Mouse (Mus musculus) adrenal gland, adult 18-20 months (tissue): ENCODE data around the gene Tmem203. TPM values are rescaled to one million over a fixed set of nuclear protein-coding genes. Genes with fewer than 3 reads are reported as not detected.
A peak's percentile ranks its signal among the peaks of the same experiment; 100 is the strongest.

Source experiments
- DNase-seq, 2 experiments: peaks; one replicate each; pipeline ENCODE4 v3.0.0; 2021 to 2022; ENCODE audit warnings: low spot score in 2 of 2
- total RNA-seq, 2 experiments: library from RNA; stranded (reverse); gene quantifications; 1 replicate in 1 of 2; 2 replicates in 1 of 2; pipeline ENCODE4 v1.2.3; 2021

The Tmem203 gene
- total RNA-seq, 2 experiments from 2014 or later: 19.5 to 24.4 TPM

GRCm38 (mm10) chr2:25262795-25263622 is 7.8 kb downstream of the Tmem203 start:
- peak; percentile 31 to 43 for DNase-seq

DNA sequence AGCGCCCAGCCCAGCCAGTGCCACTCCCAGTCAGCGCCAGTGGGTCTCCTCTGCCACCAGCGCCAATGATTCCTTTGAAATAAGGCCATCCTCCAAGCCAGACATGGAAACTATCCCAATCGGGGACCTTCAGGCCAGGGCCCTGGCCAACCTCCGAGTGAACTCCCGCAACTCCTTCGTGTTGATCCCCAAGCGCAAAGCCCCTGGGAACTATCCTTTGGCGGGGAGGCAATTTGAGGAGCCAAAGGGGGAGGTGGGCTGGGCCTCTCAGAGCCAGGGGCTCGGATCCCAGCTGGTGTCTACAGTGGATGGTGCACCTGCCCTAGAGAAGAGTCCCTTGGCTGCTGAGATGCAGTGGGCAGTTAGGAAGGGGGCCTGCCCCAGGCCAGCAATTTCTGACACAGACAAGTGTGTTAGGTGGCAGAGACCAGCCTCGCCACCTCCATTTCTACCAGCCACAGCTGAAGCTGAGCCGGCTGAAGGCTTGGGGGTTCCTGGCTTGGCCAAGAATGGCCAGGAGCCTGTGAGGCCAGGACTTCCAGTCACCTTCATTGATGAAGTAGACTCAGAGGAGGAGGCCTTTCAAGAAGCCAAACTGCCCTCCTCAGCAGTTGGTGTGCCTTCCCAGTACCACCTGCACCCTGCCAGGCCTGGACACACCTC is 8.5 kb downstream of the Tmem203 start:
- no peak for DNase-seq

DNA sequence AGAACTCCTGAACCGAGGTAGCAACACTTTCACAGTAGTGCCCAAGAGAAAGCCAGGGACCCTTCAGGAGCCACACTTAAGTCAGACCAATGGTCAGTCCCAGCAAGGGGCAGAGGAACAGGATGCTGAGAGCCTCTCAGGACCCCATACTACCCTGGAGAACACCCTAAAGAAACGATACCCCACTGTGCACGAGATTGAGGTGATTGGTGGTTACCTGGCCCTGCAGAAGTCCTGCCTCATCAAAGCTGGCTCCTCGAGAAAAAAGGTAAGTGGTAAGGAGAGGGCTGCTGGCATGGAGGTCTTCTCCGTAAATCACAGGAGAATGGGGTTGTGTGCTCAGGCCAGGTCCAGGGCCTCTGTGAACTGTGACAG is 9.0 kb downstream of the Tmem203 start:
- DNase-seq: no peak

- DNase-seq: no peak
Observed at GRCm38 (mm10) chr2:25264851-25265250, 9.6 kb downstream of the Tmem203 start.

GRCm38 (mm10) chr2:25265897-25266656 is 10.8 kb downstream of the Tmem203 start:
- DNase-seq: no peak

- no peak for DNase-seq
Observed at GRCm38 (mm10) chr2:25266720-25267119, 11.5 kb downstream of the Tmem203 start.

DNA sequence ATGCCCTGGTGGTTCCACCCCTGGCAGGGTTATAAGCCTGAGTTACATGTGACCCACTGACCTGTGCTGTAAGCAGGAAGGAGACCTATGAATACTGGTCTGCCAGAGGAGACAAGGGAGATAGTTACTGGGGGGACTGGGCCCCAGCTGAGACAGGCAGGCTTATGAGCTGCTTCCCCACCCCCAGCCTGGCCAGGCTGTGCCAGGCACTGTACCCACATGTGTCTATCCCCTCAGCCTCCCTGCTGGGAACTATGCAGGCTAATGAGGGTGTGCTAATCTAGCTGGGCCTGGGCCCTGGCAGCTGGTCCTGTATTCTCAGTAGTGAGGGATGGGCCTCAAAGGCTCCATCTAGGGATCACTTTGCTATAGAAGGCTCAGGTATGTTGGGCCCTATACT is 12.0 kb downstream of the Tmem203 start:
- no peak for DNase-seq

DNA sequence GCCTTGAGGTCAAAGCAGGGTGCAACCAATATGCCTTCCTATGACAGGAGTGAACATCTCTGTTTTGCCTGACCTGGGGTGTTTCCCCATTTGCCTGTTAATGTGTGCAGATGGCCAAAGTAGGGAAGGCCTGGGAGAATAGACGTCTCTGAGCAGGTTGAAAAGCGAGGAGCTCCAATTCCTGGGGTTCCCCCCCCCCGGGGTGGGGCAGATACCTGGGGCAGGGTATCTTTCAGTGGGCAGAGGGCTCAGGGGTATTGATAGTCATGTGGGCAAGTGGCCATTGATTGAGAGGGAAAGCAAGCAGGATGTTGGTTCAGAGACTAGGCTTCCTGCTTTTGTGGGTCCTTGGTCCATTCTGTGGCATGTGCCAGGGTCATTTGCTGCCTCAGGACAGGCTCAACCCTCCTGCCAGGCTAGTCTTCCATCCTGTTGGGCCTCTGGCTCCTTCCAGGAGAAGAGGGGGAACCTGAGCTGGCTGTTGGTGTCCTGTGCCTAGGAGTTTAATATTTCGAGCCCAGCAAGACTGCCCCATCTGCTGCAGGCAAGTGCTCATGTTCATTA is 12.6 kb downstream of the Tmem203 start:
- no peak for DNase-seq

- peak; percentile 99 for DNase-seq
Observed at GRCm38 (mm10) chr2:25271827-25272511, 16.7 kb downstream of the Tmem203 start, which contains the start of the genes Ssna1 and Anapc2. Ssna1 (minus strand) TSS chr2:25272438. Anapc2 (plus strand) TSS chr2:25272478.

DNA sequence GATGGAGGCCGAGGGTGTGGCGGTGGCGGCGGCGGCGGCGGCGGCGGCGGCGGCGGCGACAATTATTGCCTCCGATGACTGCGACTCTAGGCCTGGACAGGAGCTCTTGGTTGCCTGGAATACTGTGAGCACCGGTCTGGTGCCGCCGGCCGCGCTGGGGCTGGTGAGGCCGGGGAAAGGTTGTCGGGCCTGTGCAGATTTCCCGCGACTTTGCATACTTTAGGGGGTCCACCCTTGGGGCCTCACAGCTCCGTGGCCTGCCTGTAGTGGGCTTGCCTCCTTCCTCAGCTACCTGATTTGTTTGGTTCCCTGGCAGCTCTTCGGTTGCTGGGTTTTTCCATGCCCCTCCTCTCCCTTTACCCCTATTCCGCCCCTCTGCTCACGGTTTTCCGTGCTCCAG is 17.3 kb downstream of the Tmem203 start:
- DNase-seq: no peak

DNA sequence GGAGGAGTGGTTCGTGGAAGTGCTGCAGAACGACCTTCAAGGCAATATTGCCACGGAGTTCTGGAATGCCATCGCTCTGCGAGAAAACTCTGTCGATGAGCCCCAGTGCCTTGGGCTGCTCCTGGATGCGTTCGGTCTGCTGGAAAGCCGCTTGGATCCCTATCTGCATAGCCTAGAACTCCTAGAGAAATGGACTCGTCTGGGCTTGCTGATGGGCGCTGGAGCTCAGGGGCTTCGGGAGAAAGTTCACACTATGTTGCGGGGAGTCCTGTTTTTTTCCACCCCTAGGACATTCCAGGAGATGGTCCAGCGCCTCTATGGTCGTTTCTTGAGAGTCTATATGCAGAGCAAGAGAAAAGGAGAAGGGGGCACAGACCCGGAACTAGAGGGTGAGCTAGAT is 17.8 kb downstream of the Tmem203 start:
- no peak for DNase-seq

GRCm38 (mm10) chr2:25278928-25279882 is 24.0 kb downstream of the Tmem203 start:
- DNase-seq: peak; percentile 72 to 76

- no peak for DNase-seq
Observed at GRCm38 (mm10) chr2:25285551-25285950, 30.3 kb downstream of the Tmem203 start.

DNA sequence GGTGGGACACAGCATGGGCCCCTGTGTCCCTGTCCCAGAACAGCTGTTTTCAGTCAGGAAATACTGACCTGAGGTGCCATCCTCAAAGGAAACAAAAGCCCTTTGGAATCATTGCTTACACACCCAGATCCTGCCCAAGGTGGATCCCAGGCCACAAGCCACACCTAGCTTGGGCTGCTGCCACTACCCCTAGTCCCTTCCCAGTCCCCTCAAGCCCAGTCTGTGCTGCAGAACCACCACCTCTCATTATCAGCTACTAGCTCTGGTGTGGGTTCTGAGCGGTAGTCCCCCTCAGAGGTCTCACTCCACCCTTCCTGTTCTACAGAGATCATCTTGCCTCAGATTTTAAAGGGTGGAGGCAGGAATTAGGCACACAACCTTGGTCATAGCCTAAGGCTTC is 31.1 kb downstream of the Tmem203 start:
- no peak for DNase-seq

DNA sequence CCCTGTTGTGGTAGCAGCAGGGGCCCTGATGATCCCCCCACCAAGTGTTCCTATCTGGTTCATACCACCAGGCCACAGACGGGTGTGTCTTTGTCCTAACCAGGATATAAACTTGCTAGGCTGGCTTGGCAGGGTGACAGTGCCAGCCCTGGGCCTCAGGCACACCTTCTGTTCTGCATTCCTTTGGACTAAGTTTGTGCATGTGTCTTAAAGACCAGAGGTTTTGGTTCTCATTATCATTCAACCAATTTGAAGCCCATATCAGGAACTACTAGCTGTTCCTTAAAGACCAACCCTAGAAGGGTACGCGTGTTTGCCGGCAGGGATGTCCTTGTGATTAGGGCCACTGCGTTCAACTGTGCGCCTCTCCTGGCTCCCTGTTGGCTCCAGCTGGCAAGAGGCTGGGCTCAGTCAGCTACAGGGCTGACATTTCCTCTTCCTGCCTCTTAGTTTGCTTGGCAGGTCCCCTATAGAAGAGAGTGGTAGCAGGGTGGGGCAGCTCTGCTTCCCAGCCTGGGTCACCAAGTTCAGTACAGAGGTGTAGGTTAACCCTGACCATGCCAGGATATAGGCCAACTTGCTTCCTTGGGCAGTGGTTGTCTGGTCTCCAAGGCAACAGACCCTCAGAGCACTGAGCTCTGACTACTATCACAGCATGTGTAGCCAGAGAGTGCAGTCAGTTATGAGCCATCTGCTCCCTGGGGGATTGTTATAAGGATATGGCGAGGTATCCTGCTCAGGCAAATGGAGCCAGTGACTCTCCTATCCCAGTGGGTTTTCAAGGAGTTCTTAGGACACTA is 31.8 kb downstream of the Tmem203 start:
- no peak for DNase-seq

- no peak for DNase-seq
Observed at GRCm38 (mm10) chr2:25287927-25288649, 32.8 kb downstream of the Tmem203 start, which contains the start of gene Tmem210. Tmem210 (plus strand) TSS chr2:25288145.

- DNase-seq: no peak
Observed at GRCm38 (mm10) chr2:25288734-25289345, 33.6 kb downstream of the Tmem203 start.

GRCm38 (mm10) chr2:25289651-25290050 is 34.4 kb downstream of the Tmem203 start, which contains the start of gene Lrrc26:
Lrrc26 (plus strand) TSS chr2:25289915.
- no peak for DNase-seq
